Mouse (Mus musculus): ENCODE data around the gene Scap.
"Not testable (repeated sequence)": the region's sequence is repeated elsewhere in the genome, so short reads cannot be mapped to it uniquely, and the experiment has no call there.

Gene Scap

DNA sequence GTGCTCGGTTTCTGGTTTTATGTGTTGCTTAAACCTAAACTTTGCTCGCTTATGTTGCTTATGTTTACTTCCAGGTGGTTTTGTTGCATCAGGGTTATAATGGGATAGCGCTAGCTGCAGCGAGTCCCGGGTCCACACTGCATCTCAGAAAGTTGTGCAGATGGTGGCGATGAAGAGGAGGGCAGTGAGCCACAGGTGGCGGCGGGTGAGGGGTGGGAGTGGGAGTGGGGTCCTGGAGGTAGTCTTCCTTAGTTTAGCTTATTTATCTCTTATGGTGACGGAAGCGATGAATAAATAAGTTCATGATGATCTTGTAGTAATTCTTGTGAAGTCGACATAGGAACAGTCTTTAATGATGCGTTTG lies 790 bp downstream of the Scap start:
- DNase-seq = no peak

- no peak for DNase-seq
Observed at GRCm38 (mm10) chr9:110334849-110335248, 1.8 kb downstream of the Scap start.

DNA sequence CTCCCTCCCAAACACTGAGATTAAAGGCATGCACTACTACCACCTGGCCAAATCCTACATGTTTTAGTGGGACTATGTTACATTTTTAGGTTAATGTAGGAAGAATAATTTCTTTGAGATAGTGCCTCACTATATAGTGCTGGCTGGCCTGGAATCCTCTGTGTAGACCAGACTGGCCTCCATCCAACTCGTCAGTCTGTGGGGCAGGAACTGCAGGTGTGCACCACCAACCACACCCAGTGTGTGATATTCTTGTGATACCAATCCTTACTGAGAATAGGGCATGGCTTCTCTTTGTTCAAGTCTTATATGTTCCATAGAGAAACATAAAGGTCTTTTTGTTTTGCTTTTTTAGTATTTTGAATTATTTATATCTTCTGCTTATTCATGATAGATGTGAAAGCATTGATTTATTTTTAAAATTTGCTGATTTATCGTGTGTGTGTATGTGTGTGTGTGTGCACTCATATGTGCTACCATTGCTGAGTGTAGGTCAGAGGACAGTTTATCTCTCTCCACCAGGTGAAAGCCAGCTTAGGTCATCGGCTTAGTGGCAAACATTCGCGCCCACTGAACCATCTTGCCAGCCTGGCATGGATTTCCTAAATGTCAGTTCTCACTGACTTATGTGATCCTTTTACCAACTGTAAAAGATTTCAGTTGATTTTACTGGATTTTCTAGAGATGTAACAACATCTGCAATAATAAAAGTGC lies 7.1 kb downstream of the Scap start:
- DNase-seq = no peak

- no peak for DNase-seq
Observed at GRCm38 (mm10) chr9:110342008-110342407, 8.9 kb downstream of the Scap start.

DNA sequence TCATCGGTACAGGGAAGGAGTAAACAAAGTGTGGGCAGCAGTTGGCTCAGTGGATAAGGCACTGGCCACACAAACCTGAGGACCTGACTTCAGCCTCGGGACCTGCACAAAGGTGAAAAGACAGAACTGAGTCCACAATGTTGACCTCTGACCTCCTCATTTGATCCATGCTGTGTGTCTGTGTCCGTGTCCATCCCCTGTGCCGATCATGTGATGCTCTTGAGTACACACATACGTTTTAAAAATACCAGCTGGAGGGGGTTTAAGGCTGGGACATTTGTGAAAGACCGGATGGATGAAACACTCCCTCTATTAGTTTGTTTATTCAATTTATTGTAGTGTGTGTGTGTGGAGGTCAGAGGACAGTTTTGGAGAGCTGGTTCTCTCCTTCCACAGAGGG lies 10.7 kb downstream of the Scap start:
- no peak for DNase-seq

GRCm38 (mm10) chr9:110345057-110345739 lies 12.1 kb downstream of the Scap start:
- DNase-seq = no peak

DNA sequence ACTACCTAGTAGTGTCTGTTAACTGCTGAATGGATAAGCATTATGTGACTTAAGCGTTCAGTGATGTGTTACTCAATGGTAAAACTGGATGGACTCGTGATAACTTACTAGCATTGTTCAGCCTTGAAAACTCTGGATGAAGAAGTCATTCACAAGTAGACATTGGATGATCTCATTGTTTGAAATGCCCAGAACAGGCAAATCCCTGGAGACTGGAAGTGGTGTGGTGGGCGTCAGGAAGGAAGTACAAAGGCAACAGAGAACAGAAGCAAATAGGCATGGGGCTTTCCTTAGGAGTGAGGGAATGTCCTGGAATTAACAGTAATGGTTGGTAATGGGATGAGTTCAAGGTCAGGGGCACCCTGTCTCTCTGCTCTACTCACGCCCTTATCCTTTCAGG lies 15.8 kb downstream of the Scap start:
- no peak for DNase-seq

DNA sequence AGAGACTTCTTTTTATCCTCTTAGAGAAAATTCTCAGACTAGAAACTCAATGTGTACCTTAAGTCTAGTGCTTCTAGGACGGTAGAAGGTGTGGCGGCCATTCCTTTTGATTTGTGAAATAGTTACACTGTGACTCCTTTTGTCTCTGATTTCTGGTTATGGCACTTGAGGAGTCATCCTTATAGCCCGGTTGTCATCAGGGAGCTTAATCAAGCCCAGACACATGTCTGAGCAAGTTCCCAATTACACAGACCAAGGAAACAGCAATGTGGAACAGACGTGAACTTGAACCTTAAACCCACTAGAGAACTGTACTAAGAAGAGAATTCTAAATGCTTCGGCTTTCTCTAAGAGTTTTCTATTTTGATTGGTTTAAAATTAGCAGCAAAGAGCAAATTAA lies 17.1 kb downstream of the Scap start:
- DNase-seq = no peak

DNA sequence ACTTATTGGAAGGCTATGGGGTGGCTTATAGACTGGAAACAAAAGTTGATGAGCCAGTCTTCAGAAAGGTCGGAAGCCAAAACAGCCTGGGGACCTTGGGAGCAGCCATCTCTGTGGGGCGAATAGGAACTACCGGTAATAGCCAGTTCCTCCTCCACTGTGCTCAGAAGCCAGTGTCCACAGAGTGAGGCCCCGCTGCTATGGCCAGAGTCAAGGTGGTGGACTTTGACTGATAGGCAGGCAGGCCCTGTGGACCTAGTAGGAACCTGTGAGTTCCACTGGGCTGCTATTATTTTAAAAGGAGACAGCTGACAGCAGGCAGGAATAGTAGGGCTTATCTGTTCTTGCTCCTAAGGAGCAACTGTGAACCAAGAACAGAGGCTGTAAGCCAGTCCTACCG lies 17.5 kb downstream of the Scap start:
- no peak for DNase-seq

GRCm38 (mm10) chr9:110351350-110351749 lies 18.3 kb downstream of the Scap start:
- no peak for DNase-seq

- no peak for DNase-seq
Observed at GRCm38 (mm10) chr9:110351932-110352632, 19.0 kb downstream of the Scap start.

DNA sequence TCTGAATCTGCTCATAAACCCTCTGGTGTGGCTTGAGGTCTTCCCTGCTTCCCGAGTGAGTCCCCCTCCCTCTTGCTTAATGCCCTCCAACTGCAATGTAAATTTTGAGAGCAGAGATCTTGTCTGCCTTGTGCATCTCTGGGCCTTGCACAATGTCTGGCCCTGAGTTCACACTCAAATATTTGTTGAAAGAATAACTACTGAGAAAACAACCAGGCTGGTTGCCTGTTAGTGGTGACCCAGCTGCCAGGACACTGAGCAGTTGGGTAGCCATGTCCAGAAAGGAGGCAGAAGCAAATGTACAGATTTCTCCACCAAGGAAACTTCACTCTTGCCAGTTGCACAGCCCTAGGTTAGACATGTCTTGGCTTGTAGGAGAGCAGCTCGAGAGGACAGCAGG lies 25.3 kb downstream of the Scap start:
- no peak for DNase-seq

DNA sequence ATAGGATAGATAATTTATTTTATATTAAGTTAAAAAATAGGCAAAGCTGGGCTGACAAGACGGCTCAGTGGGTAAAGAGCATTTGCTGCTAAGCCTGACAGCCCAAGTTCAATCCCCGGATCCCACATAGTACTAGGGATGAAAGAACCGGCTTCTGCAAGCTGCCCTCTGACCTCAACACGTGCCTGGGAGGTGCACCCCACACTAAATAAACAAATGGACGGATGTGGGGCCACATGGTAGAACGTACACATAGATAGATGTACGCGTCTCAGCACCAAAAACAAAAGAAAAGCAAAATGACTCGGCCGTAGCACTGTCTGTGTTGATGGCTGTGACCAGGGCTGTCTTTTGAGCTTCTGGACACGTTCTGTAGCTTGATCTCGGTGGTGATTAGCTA lies 28.2 kb downstream of the Scap start:
- no peak for DNase-seq

GRCm38 (mm10) chr9:110362337-110362736 lies 29.2 kb downstream of the Scap start:
- no peak for DNase-seq

GRCm38 (mm10) chr9:110366746-110367145 lies 33.7 kb downstream of the Scap start:
- no peak for DNase-seq

- DNase-seq = no peak
Observed at GRCm38 (mm10) chr9:110369860-110370259, 36.8 kb downstream of the Scap start.

- DNase-seq = no peak
Observed at GRCm38 (mm10) chr9:110373871-110374270, 40.8 kb downstream of the Scap start.

GRCm38 (mm10) chr9:110375668-110376067 lies 42.6 kb downstream of the Scap start:
- DNase-seq = no peak

- DNase-seq = not testable (repeated sequence)
Observed at GRCm38 (mm10) chr9:110377655-110378054, 44.6 kb downstream of the Scap start.

DNA sequence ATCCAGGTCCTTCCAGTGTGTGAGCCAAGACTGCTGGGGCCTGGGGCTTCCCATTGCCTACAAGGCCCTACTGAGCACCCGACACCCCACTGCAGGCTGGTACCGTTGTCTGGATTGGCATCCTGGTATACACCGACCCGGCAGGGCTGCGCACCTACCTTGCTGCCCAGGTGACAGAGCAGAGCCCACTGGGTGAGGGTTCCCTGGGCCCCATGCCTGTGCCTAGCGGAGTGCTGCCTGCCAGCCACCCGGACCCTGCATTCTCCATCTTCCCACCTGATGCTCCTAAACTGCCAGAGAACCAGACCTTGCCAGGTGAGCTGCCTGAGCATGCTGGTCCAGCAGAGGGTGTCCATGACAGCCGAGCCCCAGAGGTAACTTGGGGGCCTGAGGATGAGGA lies 46.3 kb downstream of the Scap start:
- no peak for DNase-seq

GRCm38 (mm10) chr9:110380662-110381061 lies 47.6 kb downstream of the Scap start:
- no peak for DNase-seq

DNA sequence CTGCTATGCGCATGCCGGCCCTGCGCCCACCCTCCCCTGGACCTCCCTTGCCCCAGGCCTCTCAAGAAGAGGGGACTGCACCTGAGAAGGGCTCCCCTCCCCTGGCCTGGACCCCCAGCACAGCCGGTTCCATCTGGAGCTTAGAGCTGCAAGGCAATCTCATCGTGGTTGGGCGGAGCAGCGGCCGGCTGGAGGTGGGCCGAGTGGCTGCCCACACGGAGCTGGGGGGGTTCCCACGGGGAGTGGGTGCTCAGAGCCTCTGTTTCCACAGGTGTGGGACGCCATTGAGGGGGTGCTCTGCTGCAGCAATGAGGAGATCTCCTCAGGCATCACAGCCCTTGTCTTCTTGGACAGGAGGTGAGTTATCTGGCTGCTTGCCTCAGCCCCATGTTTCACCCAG lies 48.2 kb downstream of the Scap start:
- no peak for DNase-seq

- DNase-seq = no peak
Observed at GRCm38 (mm10) chr9:110384369-110384929, 51.4 kb downstream of the Scap start.

DNA sequence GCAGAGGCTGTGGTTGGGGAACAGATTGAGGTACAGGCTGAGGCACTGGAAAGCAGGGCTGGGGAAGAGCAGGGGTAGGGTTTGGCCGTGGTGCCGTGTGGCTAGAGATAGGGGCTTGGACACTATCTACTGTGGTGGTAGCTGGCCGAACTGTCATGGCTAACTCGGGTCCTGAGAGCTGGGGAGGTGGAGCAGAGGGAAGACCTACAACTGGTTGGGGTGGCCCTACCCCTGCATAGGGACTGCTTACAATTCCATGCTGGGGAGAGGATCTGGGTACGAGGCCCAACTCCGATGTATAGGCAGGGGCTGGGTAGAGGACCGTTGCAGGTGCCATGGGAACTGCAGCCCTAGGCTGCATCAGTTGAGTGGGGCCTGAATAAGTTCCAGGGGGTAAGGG lies 54.9 kb downstream of the Scap start:
- no peak for DNase-seq
